Mouse (Mus musculus) neural tube, embryonic 14.5 days (tissue): ENCODE results near the gene Fkbp8. TPM values are rescaled to one million over a fixed set of nuclear protein-coding genes. Genes with fewer than 3 reads are reported as not detected.

ENCODE experiments used
- ATAC-seq: fragments of 200-750 bp; cut with Nextera tagmentation; 2 replicates; pipeline ENCODE4 v1.8.0; 2017; ENCODE audit warnings: low read depth, mild to moderate bottlenecking, moderate TSS enrichment, moderate library complexity
- H3K27ac ChIP-seq: fragments of 300-500 bp; sonication (generic); 2 replicates; pipeline ENCODE4 v1.5.1; 2014; ENCODE audit warnings: low read depth, mild to moderate bottlenecking, control low read depth, low read length, moderate library complexity, mixed read lengths
- H3K27me3 ChIP-seq: fragments of 300-500 bp; sonication (generic); 2 replicates; pipeline ENCODE4 v1.6.1; 2014; ENCODE audit warnings: low read length; ENCODE audit not compliant: control insufficient read depth, insufficient read depth
- H3K36me3 ChIP-seq: fragments of 300-500 bp; sonication (generic); 2 replicates; pipeline ENCODE4 v1.6.1; 2014; ENCODE audit warnings: low read length, mixed read lengths; ENCODE audit not compliant: control insufficient read depth, insufficient read depth
- H3K4me1 ChIP-seq: fragments of 300-500 bp; sonication (generic); 2 replicates; pipeline ENCODE4 v1.6.1; 2014; ENCODE audit warnings: low read length; ENCODE audit not compliant: control insufficient read depth, insufficient read depth
- H3K4me2 ChIP-seq: fragments of 300-500 bp; sonication (generic); 2 replicates; pipeline ENCODE4 v1.6.1; 2014; ENCODE audit warnings: mild to moderate bottlenecking, low read depth, low read length, control low read depth
- H3K4me3 ChIP-seq: fragments of 300-500 bp; sonication (generic); 2 replicates; pipeline ENCODE4 v1.5.1; 2014; ENCODE audit warnings: low read depth, low read length, control low read depth, mixed read lengths
- H3K9ac ChIP-seq: fragments of 300-500 bp; sonication (generic); replicated peaks from 2 replicates; pipeline ENCODE4 v1.6.1; 2014; ENCODE audit warnings: low read depth, mild to moderate bottlenecking, control low read depth, low read length, mixed read lengths
- H3K9me3 ChIP-seq: fragments of 300-500 bp; sonication (generic); 2 replicates; pipeline ENCODE4 v1.6.1; 2016; ENCODE audit warnings: low read length; ENCODE audit not compliant: control insufficient read depth
- whole genome bisulfite sequencing: fragments of 180-500 bp; shearing (Covaris S2); extraction: QIAGEN DNeasy Blood & Tissue Kit; methylation state at CpG from one replicate; pipeline ENCODE4 v1.1.7; 2014; 5-methylcytosine and 5-hydroxymethylcytosine counted together
- polyA plus RNA-seq: library from polyadenylated mRNA; unstranded; fragments of >200 nt; fragmentation: Nextera tagmentation; extraction: Ambion mirVana; gene quantifications from 2 replicates; pipeline ENCODE4 v1.2.1, GENCODE M21; 2014

Fkbp8 gene
- polyA plus RNA-seq, 1 experiment from 2014 or later = 336 TPM

- 79% methylated on average over 6 of the region's 6 CpGs for WGBS
- H3K27me3 ChIP-seq = no peaks in the 10 kb centered on the region
Measured at GRCm38 (mm10) chr8:70544200-70544687, 16.7 kb downstream of the Fkbp8 start.

DNA sequence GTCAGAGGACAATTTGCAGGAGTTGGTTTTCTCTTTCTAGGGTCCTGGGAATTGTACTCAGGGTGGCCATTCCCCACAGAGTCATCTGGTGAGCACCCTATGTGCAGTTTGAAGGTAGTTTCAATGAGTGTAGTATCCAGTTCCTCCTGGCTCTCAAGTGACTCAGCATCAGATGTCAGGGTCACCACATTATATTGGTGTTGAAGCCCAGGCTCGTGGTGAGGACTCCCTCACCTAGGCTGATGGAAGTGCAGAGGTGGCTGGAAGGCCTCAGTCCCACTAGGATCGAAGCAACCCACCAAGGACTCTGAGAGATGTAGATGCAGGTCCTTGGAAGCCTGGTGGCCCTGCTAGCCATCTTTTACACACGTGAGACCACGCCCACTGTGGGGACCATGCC lies 18.9 kb downstream of the Fkbp8 start:
- no peak for ATAC-seq
- Histone ChIP-seq H3K36me3 (no peaks in the 10 kb centered on the region), H3K9me3 (no peaks in the 10 kb centered on the region), H3K4me3 (no peak overlapping the region), H3K27ac (no peak overlapping the region), H3K4me1 (peaks cover 2% of the 10 kb centered on the region; the same call in 1 of the 2 replicates), H3K4me2 (no peak overlapping the region), H3K27me3 (no peaks in the 10 kb centered on the region), H3K9ac (no peak overlapping the region)
- WGBS = 95% methylated on average over 4 of the region's 4 CpGs

More at GRCm38 (mm10) chr8:70544200-70544687, 16.7 kb downstream of the Fkbp8 start:
- no peak for ATAC-seq
- Histone ChIP-seq H3K4me1 (peaks cover 16% of the 10 kb centered on the region), H3K9ac (no peak overlapping the region), H3K4me3 (no peak overlapping the region), H3K4me2 (no peak overlapping the region), H3K9me3 (no peaks in the 10 kb centered on the region), H3K36me3 (no peaks in the 10 kb centered on the region), H3K27ac (no peak overlapping the region)

GRCm38 (mm10) chr8:70547762-70548161 lies 20.2 kb downstream of the Fkbp8 start:
- H3K36me3 ChIP-seq = no peaks in the 10 kb centered on the region
- ATAC-seq = no peak
- H3K4me1 ChIP-seq = no peaks in the 10 kb centered on the region
- no peak overlapping the region for H3K9ac ChIP-seq
- no peaks in the 10 kb centered on the region for H3K9me3 ChIP-seq
- no peak overlapping the region for H3K4me2 ChIP-seq
- H3K27me3 ChIP-seq = no peaks in the 10 kb centered on the region
- no peak overlapping the region for H3K27ac ChIP-seq
- WGBS = 93% methylated on average over 6 of the region's 6 CpGs
- H3K4me3 ChIP-seq = no peak overlapping the region

DNA sequence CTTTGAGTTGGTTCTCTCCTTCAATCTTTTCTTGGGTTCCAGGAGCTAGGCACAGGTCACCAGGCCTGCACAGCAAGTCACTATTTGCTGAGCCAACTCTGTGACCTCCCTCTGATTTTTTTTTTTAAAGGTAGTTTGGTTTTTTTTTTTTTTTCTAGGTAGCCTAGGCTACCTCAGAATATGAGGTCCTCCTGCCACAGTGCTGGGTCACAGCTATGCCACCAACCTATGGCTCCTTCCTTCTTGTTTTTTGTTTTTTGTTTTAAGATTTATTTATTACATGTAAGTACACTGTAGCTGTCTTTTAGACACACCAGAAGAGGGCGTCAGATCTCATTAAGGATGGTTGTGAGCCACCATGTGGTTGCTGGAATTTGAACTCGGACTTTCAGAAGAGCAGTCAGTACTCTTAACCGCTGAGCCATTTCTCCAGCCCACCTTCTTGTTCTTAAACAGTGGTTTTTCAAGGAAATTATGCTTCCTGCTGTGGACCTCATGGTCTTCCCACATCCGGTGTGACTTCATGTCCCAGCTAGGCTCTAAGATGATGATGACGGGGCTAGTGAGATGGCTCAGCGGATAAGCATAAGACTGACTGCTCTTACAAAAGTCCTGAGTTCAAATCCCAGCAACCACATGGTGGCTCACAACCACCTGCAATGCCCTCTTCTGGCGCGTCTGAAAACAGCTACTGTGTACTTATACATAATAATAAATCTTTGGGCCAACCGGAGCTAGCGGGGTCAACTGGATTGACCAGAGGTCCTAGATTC lies 22.1 kb downstream of the Fkbp8 start:
- Histone ChIP-seq H3K4me1 (peaks cover 9% of the 10 kb centered on the region; the same call in 1 of the 2 replicates), H3K9ac (no peak overlapping the region), H3K9me3 (no peaks in the 10 kb centered on the region), H3K36me3 (no peaks in the 10 kb centered on the region), H3K27me3 (no peaks in the 10 kb centered on the region), H3K27ac (no peak overlapping the region), H3K4me3 (no peak overlapping the region), H3K4me2 (no peak overlapping the region)
- WGBS = 93% methylated on average over 10 of the region's 10 CpGs
- ATAC-seq = no peak

GRCm38 (mm10) chr8:70551558-70552161 lies 24.1 kb downstream of the Fkbp8 start:
- 82% methylated on average over 3 of the region's 3 CpGs for WGBS
- Histone ChIP-seq H3K4me3 (no peak overlapping the region), H3K4me1 (peaks cover 9% of the 10 kb centered on the region; the same call in 1 of the 2 replicates), H3K27me3 (no peaks in the 10 kb centered on the region), H3K9ac (no peak overlapping the region), H3K9me3 (no peaks in the 10 kb centered on the region), H3K36me3 (no peaks in the 10 kb centered on the region), H3K27ac (no peak overlapping the region), H3K4me2 (no peak overlapping the region)
- no peak for ATAC-seq

DNA sequence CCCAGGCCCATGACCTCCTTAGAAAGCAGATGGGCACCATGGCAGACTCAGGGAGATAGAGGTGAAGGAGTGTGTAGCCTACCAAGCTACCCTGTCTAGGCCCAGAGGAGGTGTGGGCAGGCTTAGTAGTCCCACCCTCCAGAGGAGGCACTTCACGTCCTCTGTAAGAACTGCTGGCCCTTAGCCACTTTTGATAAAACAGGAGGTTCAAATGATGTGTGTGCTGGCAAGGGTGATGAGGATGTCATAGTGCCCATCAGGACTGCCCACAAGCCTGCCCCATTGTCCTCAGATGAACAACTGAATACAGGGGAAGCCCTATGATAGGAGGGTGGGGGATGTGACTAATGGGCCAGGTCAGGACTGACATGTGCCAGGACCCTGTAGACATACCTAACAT lies 25.3 kb downstream of the Fkbp8 start:
- Histone ChIP-seq H3K4me1 (peaks cover 9% of the 10 kb centered on the region; the same call in 1 of the 2 replicates), H3K27me3 (no peaks in the 10 kb centered on the region), H3K9ac (no peak overlapping the region), H3K9me3 (no peaks in the 10 kb centered on the region), H3K4me2 (no peak overlapping the region), H3K27ac (no peak overlapping the region), H3K4me3 (no peak overlapping the region), H3K36me3 (no peaks in the 10 kb centered on the region)
- ATAC-seq = no peak; the same call in 1 of the 2 replicates
- WGBS = 59% methylated on average over 1 of the region's 1 CpGs

DNA sequence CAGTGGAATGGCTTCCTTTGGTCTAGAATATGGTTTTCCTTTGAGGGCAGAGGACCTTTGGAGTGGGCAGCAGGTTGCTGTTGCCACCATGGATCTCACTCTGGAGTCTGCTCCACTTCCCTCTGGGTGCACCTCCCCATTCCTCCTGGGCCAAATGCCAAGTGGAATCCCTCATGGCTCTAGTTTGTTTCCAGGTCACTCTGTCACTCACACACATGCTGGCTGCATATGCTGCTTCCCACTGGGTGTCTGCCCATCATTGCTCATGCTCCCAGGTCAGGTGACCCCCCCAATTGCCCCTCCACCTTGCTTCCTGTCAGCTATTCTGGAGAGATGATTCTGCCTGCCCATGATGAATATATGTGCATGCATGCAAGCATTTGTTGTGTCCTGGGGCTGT lies 26.2 kb downstream of the Fkbp8 start:
- Histone ChIP-seq H3K27me3 (no peaks in the 10 kb centered on the region), H3K4me1 (peaks cover 9% of the 10 kb centered on the region; the same call in 1 of the 2 replicates), H3K4me2 (no peak overlapping the region), H3K4me3 (no peak overlapping the region), H3K36me3 (no peaks in the 10 kb centered on the region), H3K9me3 (no peaks in the 10 kb centered on the region), H3K9ac (no peak overlapping the region), H3K27ac (peak overlapping the region; percentile 18; the same call in 1 of the 2 replicates)
- no peak for ATAC-seq

DNA sequence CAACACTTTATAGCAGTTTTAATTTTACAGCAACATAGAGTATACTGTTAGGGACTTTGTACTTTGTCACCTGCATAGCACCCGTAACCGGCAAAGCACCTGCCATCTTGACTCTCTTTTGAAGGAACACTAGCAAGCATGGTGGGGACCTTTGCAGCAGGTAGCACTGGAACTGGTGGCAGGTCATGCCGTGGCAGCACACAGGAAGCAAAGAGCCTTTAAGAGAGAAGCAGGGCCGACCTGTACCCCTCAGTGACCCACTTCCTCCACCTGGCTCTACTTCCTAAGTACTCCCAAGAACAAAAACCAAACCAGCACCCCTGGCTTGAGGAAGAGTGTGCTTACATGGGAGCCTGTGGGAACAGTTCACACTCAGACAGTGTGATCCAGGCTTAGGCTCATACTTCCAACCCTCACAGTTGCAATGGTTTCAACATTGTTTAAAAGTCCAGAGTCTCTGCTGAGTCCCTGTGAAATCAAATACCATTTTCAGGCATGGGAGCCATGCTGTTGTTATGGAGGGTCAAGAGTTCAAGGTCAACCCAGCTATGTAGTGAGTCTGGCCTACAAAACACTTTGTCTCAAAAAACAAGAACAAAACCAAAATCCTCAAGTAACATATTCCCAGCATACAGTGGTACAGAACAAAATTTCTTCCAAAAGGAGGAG lies 27.7 kb downstream of the Fkbp8 start:
- Histone ChIP-seq H3K27me3 (no peaks in the 10 kb centered on the region), H3K9ac (no peak overlapping the region), H3K36me3 (no peaks in the 10 kb centered on the region), H3K4me3 (no peak overlapping the region), H3K27ac (no peak overlapping the region), H3K4me2 (no peak overlapping the region), H3K9me3 (no peaks in the 10 kb centered on the region), H3K4me1 (peaks cover 9% of the 10 kb centered on the region; the same call in 1 of the 2 replicates)
- WGBS = 91% methylated on average over 4 of the region's 4 CpGs
- ATAC-seq = no peak

DNA sequence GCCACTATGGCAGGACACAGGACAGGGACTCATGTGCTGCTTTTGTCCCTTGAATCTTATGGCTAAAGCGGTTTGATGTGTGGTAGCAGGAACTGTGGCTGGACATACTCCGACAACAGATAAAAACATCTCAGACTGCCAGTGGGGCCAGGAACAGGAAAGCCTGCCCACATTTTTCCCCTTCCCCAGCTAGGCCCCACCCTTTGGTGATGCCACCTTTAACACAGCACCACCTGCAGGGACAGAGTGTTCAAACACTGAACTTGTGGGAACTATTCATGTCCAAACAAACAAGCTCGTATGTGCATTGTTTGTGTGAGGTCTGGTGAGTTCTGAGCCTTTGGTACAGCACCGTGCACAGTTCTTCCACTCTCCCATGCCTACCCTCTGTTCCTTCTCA lies 30.8 kb downstream of the Fkbp8 start:
- no peak overlapping the region for H3K9ac ChIP-seq
- no peak for ATAC-seq
- H3K9me3 ChIP-seq = no peaks in the 10 kb centered on the region
- H3K27ac ChIP-seq = no peak overlapping the region
- H3K36me3 ChIP-seq = no peaks in the 10 kb centered on the region
- H3K4me2 ChIP-seq = no peak overlapping the region
- H3K4me1 ChIP-seq = peaks cover 9% of the 10 kb centered on the region; the same call in 1 of the 2 replicates
- WGBS = 73% methylated on average over 4 of the region's 4 CpGs
- H3K4me3 ChIP-seq = no peak overlapping the region
- H3K27me3 ChIP-seq = no peaks in the 10 kb centered on the region
